Mouse (Mus musculus): ENCODE measurements around the gene Slc25a33.
"Not testable (repeated sequence)": the region's sequence is repeated elsewhere in the genome, so short reads cannot be mapped to it uniquely, and the experiment has no call there.

Slc25a33 gene

DNA sequence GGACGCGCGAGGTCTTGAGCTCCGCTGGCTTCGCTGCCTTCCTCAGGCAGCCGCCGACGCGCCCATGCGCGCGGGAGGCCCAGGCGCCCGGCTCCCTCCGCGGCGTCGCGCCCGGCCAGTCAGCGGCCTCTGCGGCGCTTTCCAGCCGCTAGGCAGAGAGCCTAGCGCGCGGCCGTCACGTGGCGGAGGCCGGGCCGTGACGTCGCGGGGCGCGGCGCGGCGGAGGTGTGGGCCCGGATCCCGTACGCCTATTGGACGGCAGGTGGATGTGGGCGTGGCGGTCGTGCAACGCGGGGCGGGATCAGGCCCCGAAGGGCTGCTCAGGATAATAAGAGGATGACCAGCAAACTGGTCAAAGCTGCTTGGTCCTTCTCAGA lies at the start of gene Slc25a33:
Gene Slc25a33 (minus strand): TSS at position 184 of the 377 bp plus-strand sequence.
- peak; percentile 91 for DNase-seq (ENCODE audit: low spot score)

DNA sequence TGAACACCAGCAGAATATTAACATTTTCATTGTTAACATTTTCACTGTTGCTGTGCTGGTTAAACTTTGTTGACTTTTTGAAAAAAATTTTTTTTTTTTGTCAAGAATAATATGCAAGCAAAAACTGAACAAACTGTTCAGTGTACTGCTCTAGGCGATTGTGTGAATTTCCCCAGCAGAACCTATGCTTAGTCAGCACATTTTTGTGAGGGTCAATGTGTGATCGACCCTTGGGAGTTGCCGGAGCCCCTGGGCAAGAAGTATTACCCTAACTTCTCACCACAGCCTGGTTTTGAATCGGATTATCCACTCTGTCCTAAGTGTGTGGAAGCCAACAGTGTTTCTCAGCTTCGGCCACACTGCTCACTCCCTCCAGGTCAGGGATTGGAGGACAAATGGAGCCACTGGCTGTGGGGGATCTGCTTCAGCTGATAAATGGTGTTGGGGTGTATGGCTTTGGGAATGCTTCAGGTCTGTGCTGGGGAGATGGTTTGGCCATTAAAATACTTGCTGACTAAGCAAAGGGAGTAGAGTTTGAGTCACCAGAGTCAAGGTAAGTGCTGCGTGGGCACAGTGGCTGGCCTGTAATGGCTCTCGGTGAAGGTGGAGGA lies 48.6 kb upstream of the Slc25a33 start:
- no peak for DNase-seq (ENCODE audit: low spot score)

GRCm38 (mm10) chr4:149822126-149822525 lies 48.0 kb upstream of the Slc25a33 start:
- no peak for DNase-seq (ENCODE audit: low spot score)

DNA sequence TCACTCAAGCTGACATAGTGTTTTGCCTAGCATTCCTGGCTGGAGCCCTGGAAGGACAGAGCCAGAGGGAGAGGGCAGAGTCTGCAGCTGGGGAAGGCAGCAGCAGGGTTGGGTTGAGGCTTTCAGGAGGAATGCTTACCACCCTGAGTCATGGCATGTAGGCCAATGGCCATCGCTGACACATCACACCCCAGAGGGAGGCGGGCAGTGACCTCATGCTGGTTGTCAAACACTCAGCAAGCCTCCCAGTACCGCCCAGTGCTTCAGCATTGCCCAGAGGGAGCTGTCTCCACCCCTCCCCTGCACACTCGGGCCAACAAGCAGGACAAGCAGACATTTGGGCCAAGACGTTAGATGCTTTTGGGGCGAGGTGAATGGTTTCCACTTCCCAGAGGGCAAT lies 46.5 kb upstream of the Slc25a33 start:
- no peak for DNase-seq (ENCODE audit: low spot score)

- DNase-seq (ENCODE audit: low spot score), result no peak
These were observed 45.1 kb upstream of the Slc25a33 start for GRCm38 (mm10) chr4:149819195-149819594.

DNA sequence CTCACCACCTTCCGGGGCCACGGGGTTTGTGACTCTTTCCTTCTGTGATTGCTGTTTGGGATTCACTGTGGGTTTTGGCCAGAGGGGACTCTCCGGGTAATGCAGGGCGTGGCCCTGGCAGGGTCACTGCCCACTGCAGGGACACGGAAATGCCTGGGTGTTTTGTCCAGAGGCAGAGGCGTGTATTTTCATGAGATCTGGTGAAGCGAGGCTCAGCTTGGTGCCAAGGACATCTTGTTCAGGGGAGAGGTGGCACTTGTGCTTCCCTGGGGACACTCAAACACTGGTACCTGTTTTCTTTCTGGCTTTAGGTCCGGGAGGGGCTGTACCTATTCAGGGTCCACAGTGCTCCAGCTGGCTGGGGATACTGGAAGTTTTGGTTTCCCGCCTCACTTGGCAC lies 42.5 kb upstream of the Slc25a33 start:
- DNase-seq (ENCODE audit: low spot score), result no peak

DNA sequence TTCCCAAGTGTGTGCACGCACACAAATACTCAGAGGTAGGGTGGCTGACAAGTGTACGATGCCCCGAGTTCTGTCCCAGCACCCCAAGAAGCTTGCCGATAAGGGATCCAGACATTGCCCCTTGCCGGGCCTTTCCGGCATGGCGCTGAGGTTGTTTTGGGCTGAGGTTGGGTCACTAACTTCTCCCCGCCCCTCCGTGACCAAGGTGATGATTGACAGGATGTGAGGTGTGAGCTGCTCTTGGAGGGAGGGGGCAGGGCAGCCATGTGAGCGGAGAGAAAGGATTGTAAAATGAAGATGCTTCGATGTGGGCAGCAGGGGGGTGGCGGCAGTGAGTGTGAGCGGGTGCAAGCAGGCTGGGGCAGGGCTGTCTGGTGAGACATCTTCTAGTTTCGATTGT lies 41.5 kb upstream of the Slc25a33 start:
- no peak for DNase-seq (ENCODE audit: low spot score)

DNA sequence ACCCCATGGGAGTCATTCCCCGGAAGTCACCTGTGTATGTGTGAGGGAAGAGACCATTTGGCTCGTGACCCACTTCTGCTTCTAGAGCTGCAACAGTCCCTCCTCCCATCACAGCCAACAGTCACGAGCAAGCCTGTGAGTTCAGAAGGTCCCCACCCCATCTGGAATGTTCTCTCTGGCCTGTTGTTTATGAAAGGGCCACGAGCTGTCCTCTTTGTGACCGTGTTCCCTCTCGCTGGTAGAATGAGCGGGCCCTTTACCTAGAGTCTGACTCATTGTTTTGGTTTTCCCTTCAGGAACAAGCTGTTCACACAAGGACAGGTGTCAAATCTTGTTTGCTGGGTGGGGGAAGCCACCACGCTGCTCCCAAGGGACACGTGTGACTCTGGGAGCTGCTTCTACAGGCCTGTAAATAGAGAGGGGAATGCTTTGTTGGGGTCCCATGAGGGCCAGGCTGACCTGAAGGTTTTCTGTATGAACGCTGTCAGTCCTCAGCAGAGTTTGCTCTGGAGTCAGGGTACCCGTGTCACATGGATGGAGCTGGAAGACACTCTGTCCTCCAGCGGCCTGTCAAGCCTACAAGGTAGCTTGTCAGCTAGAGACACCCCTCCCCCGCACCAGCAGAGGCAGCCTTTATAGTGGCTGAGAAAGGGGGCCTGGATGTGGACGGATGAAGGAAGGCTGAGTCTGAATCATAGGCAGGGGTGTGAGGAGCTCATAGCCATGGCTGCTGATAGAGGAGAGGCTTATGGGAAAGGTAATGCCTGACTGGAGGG lies 39.5 kb upstream of the Slc25a33 start:
- no peak for DNase-seq (ENCODE audit: low spot score)

DNA sequence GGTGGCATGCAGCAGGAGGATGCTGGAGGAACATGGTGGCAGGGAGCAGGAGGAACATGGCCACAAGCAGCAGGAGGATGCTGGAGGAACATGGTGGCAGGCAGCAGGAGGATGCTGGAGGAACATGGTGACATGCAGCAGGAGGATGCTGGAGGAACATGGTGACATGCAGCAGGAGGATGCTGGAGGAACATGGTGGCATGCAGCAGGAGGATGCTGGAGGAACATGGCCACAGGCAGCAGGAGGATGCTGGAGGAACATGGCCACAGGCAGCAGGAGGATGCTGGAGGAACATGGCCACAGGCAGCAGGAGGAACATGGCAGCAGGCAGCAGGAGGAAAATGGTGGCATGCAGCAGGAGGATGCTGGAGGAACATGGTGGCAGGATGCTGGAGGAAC lies 36.3 kb upstream of the Slc25a33 start:
- not testable (repeated sequence) for DNase-seq (ENCODE audit: low spot score)

DNA sequence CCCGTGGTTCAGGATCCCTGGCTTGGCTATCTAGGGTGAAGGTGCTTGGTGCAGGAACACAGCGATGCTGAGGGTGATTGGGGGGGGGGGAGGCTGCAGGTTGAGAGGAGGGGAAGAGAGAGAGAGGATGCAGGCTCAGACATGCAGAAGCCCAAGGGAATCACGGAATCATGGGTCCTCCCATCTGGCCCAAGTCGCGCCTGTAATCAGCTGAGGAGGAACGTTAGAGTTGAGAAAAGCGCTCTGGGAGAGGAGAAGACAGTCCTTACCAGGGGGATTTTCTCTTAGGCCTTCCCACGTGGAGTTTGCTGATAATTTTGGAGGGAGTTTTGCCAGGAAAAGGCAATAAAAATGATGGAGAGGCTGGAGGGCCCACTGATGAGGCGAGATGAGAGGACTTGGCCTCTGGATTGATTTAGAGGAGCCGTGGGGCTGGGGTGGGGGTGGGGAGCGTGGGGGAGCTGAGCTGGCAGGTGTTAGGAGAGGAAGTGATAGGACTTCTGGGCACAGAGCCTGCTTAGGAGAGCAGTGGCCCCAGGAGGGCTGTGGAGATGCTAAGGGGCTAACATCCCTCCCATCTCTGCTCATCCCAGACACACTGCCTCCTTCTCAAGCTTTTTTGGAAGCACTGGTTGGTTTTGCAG lies 34.6 kb upstream of the Slc25a33 start:
- DNase-seq (ENCODE audit: low spot score), result no peak

- no peak for DNase-seq (ENCODE audit: low spot score)
These were observed 34.0 kb upstream of the Slc25a33 start for GRCm38 (mm10) chr4:149808060-149808567.

DNA sequence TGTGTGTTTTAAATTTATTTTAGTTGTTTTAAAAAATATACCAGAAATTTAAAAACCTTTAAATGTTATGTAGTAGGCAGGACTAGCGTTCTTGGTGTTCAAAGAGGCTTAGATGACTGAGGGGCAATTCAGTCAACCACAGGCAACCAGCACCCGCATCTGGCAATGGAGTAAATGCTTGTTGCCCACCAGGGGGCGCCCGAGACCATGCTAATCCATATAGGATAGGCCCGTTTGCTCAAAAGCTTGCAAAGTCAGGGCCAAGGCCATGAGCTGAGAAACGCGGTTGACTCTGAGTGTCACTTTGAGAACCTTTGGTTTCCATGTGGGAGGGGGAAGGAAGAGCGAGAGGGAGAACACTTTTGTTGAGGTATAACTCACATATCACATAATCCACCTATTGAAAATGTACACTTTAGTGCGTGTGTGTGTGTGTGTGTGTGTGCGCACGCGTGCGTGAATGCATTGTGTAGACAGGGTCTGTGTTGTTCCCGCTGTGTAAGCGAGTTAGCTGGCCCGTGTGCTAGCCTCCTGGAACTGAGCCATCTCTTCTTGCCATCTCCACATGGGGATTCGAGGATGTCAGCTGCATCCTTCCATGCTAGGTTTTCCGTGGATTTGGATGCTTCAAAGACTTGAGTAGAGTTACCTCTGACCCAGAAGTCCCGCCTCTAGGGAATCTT lies 32.8 kb upstream of the Slc25a33 start:
- peak; percentile 74 for DNase-seq (ENCODE audit: low spot score)

DNA sequence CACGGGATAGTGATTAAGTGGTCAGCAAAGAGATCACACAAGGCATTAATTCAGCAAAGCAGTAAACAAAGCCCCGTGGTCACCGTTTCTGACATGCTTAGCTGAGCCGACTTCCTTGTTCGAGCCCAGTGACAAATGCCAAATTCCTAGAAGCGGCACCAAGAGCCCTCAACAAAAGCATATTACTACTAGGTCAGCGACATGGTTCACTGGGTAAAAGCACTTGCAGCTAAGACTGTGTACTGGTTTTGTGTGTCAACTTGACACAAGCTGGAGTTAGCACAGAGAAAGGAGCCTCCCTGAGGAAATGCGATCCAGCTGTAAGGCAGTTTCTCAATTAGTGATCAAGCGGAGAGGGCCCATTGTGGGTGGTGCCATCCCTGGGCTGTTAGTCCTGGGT lies 28.2 kb upstream of the Slc25a33 start:
- no peak for DNase-seq (ENCODE audit: low spot score)

DNA sequence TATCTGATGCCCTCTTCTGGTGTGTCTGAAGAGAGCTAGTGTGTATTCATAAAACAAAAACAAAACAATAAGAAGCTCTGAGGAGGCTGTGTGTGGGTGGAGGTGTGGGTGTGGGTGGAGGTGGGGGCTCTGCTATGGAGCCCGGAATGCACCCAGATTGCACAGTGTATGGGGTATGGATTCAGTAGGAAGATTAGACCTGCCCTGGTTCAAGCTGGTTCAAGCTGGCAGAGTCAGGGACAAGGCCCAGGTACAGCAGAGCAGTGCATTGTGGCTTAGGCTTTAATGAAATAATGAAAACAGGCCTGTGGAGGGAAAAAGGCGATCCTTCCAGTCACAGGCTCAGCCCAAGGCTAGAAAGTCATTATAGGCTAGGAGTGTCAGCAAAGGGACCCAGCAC lies 26.5 kb upstream of the Slc25a33 start:
- DNase-seq (ENCODE audit: low spot score), result no peak

GRCm38 (mm10) chr4:149800172-149800464 lies 26.0 kb upstream of the Slc25a33 start:
- DNase-seq (ENCODE audit: low spot score), result no peak

- no peak for DNase-seq (ENCODE audit: low spot score)
These were observed 25.5 kb upstream of the Slc25a33 start for GRCm38 (mm10) chr4:149799346-149800171.

- no peak for DNase-seq (ENCODE audit: low spot score)
These were observed 24.7 kb upstream of the Slc25a33 start for GRCm38 (mm10) chr4:149798684-149799309.

- DNase-seq (ENCODE audit: low spot score), result no peak
These were observed 24.0 kb upstream of the Slc25a33 start for GRCm38 (mm10) chr4:149798116-149798515.

GRCm38 (mm10) chr4:149797220-149797610 lies 23.1 kb upstream of the Slc25a33 start:
- no peak for DNase-seq (ENCODE audit: low spot score)

GRCm38 (mm10) chr4:149796567-149797219 lies 22.6 kb upstream of the Slc25a33 start:
- DNase-seq (ENCODE audit: low spot score), result no peak

DNA sequence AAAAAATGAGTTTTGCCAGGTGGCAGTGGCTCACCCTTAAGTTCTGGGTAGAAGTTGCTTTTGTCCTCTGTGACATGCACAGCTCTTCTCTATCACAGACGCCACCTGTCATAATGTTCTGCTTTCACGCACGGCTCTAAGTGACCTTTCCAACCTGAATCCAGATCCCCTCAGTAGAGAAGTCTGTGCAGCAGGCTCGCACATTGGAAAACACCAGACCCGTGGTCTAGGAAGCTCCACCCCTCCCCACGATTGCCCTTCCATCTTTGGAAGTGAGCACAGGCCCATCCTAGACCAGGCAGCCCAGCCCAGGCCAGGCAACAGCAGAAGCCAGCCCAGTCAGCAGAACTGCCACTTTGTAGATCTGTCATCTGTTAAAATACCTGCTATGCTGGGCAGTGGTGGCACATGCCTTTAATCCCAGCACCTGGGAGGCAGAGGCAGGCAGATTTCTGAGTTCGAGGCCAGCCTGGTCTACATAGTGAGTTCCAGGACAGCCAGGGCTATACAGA lies 20.9 kb upstream of the Slc25a33 start:
- no peak for DNase-seq (ENCODE audit: low spot score)

All from spleen, adult 12 weeks (tissue).